Mouse (Mus musculus): Measurements from ENCODE around the gene Rabgap1l. TPM values are rescaled to one million over a fixed set of nuclear protein-coding genes. Genes with fewer than 3 reads are reported as not detected.

Gene Rabgap1l
- polyA plus RNA-seq, 1 experiment: 40.7 TPM

GRCm38 (mm10) chr1:160691196-160691590 is 101.8 kb downstream of the Rabgap1l start:
- DNase-seq (ENCODE audit: low read depth): no peak
- TF ChIP-seq POLR2A (IDR thresholded peaks at IDR 0.05; ENCODE audit: borderline replicate concordance, extremely low read depth, insufficient read depth, insufficient read length, poor library complexity, severe bottlenecking) (no peak), CTCF (IDR thresholded peaks at IDR 0.05; ENCODE audit: borderline replicate concordance, extremely low read depth, insufficient read depth, insufficient read length) (no peak)

GRCm38 (mm10) chr1:160690516-160691195 is 102.4 kb downstream of the Rabgap1l start:
- TF ChIP-seq POLR2A (IDR thresholded peaks at IDR 0.05; ENCODE audit: borderline replicate concordance, extremely low read depth, insufficient read depth, insufficient read length, poor library complexity, severe bottlenecking): no peak
- no peak for TF ChIP-seq CTCF (IDR thresholded peaks at IDR 0.05; ENCODE audit: borderline replicate concordance, extremely low read depth, insufficient read depth, insufficient read length)
- no peak for DNase-seq (ENCODE audit: low read depth)

GRCm38 (mm10) chr1:160689511-160689910 is 103.5 kb downstream of the Rabgap1l start:
- TF ChIP-seq CTCF (IDR thresholded peaks at IDR 0.05; ENCODE audit: borderline replicate concordance, extremely low read depth, insufficient read depth, insufficient read length) (no peak), POLR2A (IDR thresholded peaks at IDR 0.05; ENCODE audit: borderline replicate concordance, extremely low read depth, insufficient read depth, insufficient read length, poor library complexity, severe bottlenecking) (no peak)
- no peak for DNase-seq (ENCODE audit: low read depth)

- DNase-seq (ENCODE audit: low read depth): no peak
- no peak for TF ChIP-seq CTCF (IDR thresholded peaks at IDR 0.05; ENCODE audit: borderline replicate concordance, extremely low read depth, insufficient read depth, insufficient read length)
- no peak for TF ChIP-seq POLR2A (IDR thresholded peaks at IDR 0.05; ENCODE audit: borderline replicate concordance, extremely low read depth, insufficient read depth, insufficient read length, poor library complexity, severe bottlenecking)
These were observed 108.8 kb downstream of the Rabgap1l start for GRCm38 (mm10) chr1:160684251-160684650.

GRCm38 (mm10) chr1:160681398-160682050 is 111.5 kb downstream of the Rabgap1l start:
- TF ChIP-seq POLR2A (IDR thresholded peaks at IDR 0.05; ENCODE audit: borderline replicate concordance, extremely low read depth, insufficient read depth, insufficient read length, poor library complexity, severe bottlenecking) (no peak), CTCF (IDR thresholded peaks at IDR 0.05; ENCODE audit: borderline replicate concordance, extremely low read depth, insufficient read depth, insufficient read length) (no peak)
- no peak for DNase-seq (ENCODE audit: low read depth)

- DNase-seq (ENCODE audit: low read depth): no peak
- TF ChIP-seq POLR2A (IDR thresholded peaks at IDR 0.05; ENCODE audit: borderline replicate concordance, extremely low read depth, insufficient read depth, insufficient read length, poor library complexity, severe bottlenecking): no peak
- TF ChIP-seq CTCF (IDR thresholded peaks at IDR 0.05; ENCODE audit: borderline replicate concordance, extremely low read depth, insufficient read depth, insufficient read length): no peak
These were observed 118.2 kb downstream of the Rabgap1l start for GRCm38 (mm10) chr1:160674763-160675162.

GRCm38 (mm10) chr1:160672088-160672814 is 120.8 kb downstream of the Rabgap1l start:
- DNase-seq (ENCODE audit: low read depth): no peak
- TF ChIP-seq POLR2A (IDR thresholded peaks at IDR 0.05; ENCODE audit: borderline replicate concordance, extremely low read depth, insufficient read depth, insufficient read length, poor library complexity, severe bottlenecking) (no peak), CTCF (IDR thresholded peaks at IDR 0.05; ENCODE audit: borderline replicate concordance, extremely low read depth, insufficient read depth, insufficient read length) (no peak)

GRCm38 (mm10) chr1:160655806-160656470 is 137.1 kb downstream of the Rabgap1l start:
- TF ChIP-seq CTCF (IDR thresholded peaks at IDR 0.05; ENCODE audit: borderline replicate concordance, extremely low read depth, insufficient read depth, insufficient read length) (no peak), POLR2A (IDR thresholded peaks at IDR 0.05; ENCODE audit: borderline replicate concordance, extremely low read depth, insufficient read depth, insufficient read length, poor library complexity, severe bottlenecking) (no peak)
- no peak for DNase-seq (ENCODE audit: low read depth)

GRCm38 (mm10) chr1:160651691-160652090 is 141.3 kb downstream of the Rabgap1l start:
- TF ChIP-seq CTCF (IDR thresholded peaks at IDR 0.05; ENCODE audit: borderline replicate concordance, extremely low read depth, insufficient read depth, insufficient read length) (no peak), POLR2A (IDR thresholded peaks at IDR 0.05; ENCODE audit: borderline replicate concordance, extremely low read depth, insufficient read depth, insufficient read length, poor library complexity, severe bottlenecking) (no peak)

GRCm38 (mm10) chr1:160645416-160645815 is 147.6 kb downstream of the Rabgap1l start:
- DNase-seq (ENCODE audit: low read depth): no peak
- no peak for TF ChIP-seq POLR2A (IDR thresholded peaks at IDR 0.05; ENCODE audit: borderline replicate concordance, extremely low read depth, insufficient read depth, insufficient read length, poor library complexity, severe bottlenecking)

More at GRCm38 (mm10) chr1:160651691-160652090, 141.3 kb downstream of the Rabgap1l start:
- no peak for DNase-seq (ENCODE audit: low read depth)

Data from brain, embryonic 14.5 days (tissue).